Mouse (Mus musculus) thymus, postnatal 36 days (tissue): ENCODE measurements around the gene Prkacb.

Experiments used
- DNase-seq, 2 experiments: peaks; one replicate each; pipeline ENCODE4 v3.0.0; 2022; ENCODE audit warnings: mixed read lengths in 2 of 2

Gene Prkacb

GRCm38 (mm10) chr3:146712305-146712704, 100.5 kb downstream of the Prkacb start:
- DNase-seq = no peak

- DNase-seq = no peak
Observed at GRCm38 (mm10) chr3:146711559-146711958, 101.2 kb downstream of the Prkacb start.

GRCm38 (mm10) chr3:146711084-146711483, 101.7 kb downstream of the Prkacb start:
- no peak for DNase-seq

- DNase-seq = no peak
Observed at GRCm38 (mm10) chr3:146709086-146709485, 103.7 kb downstream of the Prkacb start.

GRCm38 (mm10) chr3:146708381-146708780, 104.4 kb downstream of the Prkacb start:
- no peak for DNase-seq

- no peak for DNase-seq
Observed at GRCm38 (mm10) chr3:146704099-146704498, 108.7 kb downstream of the Prkacb start.

GRCm38 (mm10) chr3:146700051-146700450, 112.7 kb downstream of the Prkacb start:
- no peak for DNase-seq

GRCm38 (mm10) chr3:146698982-146699381, 113.8 kb downstream of the Prkacb start:
- no peak for DNase-seq

- DNase-seq = no peak
Observed at GRCm38 (mm10) chr3:146692547-146692946, 120.2 kb downstream of the Prkacb start.

- no peak for DNase-seq
Observed at GRCm38 (mm10) chr3:146687121-146687725, 125.6 kb downstream of the Prkacb start.

GRCm38 (mm10) chr3:146686428-146686827, 126.4 kb downstream of the Prkacb start:
- DNase-seq = no peak

- peak; percentile 60 to 72 for DNase-seq
Observed at GRCm38 (mm10) chr3:146684811-146685675, 127.7 kb downstream of the Prkacb start, which contains the start of gene Samd13. TSS of gene Samd13 (minus strand) at chr3:146685592.

- no peak for DNase-seq
Observed at GRCm38 (mm10) chr3:146683095-146683494, 129.7 kb downstream of the Prkacb start.

- peak; percentile 26 to 40 for DNase-seq
Observed at GRCm38 (mm10) chr3:146682140-146682651, 130.6 kb downstream of the Prkacb start.

GRCm38 (mm10) chr3:146681696-146682095, 131.1 kb downstream of the Prkacb start:
- DNase-seq = no peak

GRCm38 (mm10) chr3:146680625-146681024, 132.2 kb downstream of the Prkacb start:
- DNase-seq = no peak

GRCm38 (mm10) chr3:146679646-146680045, 133.1 kb downstream of the Prkacb start:
- no peak for DNase-seq
